Mouse (Mus musculus): Measurements from ENCODE around the gene Cog7. TPM values are rescaled to one million over a fixed set of nuclear protein-coding genes. Genes with fewer than 3 reads are reported as not detected.

Gene Cog7
- polyA plus RNA-seq, 1 experiment from 2014 or later = 21.6 TPM

GRCm38 (mm10) chr7:121966169-121966568, 15.3 kb downstream of the Cog7 start:
- 89% methylated on average over 7 of the region's 7 CpGs for WGBS
- Histone ChIP-seq H3K4me1 (replicated peaks; ENCODE audit: control insufficient read depth, insufficient read depth, low read length) (no peaks in the 10 kb centered on the region), H3K27me3 (ENCODE audit: control insufficient read depth, insufficient read depth, low read length) (no peaks in the 10 kb centered on the region), H3K9me3 (ENCODE audit: control insufficient read depth, low read length) (no peaks in the 10 kb centered on the region), H3K9ac (ENCODE audit: low read depth, low read length) (no peak overlapping the region), H3K4me3 (ENCODE audit: low read depth, low read length) (no peak overlapping the region), H3K36me3 (ENCODE audit: control insufficient read depth, insufficient read depth, low read length) (peaks cover 2% of the 10 kb centered on the region; the same call in 1 of the 2 replicates), H3K27ac (ENCODE audit: low read depth, low read length) (no peak overlapping the region), H3K4me2 (replicated peaks; ENCODE audit: low read depth, low read length) (no peak overlapping the region)
- no peak for DNase-seq (ENCODE audit: low spot score)
- no peak for ATAC-seq (ENCODE audit: low FRiP score)

DNA sequence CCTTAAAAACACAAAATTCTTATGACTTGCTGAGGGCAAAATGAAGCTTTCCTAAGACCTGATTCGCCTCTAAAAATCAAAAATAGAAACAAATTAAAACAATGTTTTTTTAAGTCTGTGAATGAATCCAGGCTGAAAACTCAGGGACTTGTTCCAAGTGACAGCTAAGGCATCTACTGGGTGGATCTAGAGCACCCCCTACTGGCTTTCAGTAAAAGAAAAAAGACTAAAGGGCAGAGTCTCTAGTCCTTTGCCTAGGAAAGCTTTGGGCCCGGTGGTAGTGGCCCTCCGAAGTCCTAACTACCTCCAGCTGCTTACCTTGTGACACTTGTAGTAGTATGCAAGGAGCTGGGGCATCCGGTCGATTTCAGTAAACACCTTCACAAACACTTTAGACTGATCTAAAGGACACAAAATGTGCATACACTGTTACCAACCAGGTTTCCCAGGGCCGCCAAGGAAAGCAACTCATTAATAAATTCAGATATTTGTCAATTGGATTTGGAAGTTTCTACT, 17.6 kb downstream of the Cog7 start:
- no peak overlapping the region for H3K9ac ChIP-seq (ENCODE audit: low read depth, low read length)
- no peaks in the 10 kb centered on the region for H3K4me1 ChIP-seq (replicated peaks; ENCODE audit: control insufficient read depth, insufficient read depth, low read length)
- ATAC-seq (ENCODE audit: low FRiP score) (no peak), DNase-seq (ENCODE audit: low spot score) (peak; percentile 63)
- H3K9me3 ChIP-seq (ENCODE audit: control insufficient read depth, low read length) = no peaks in the 10 kb centered on the region
- H3K4me3 ChIP-seq (ENCODE audit: low read depth, low read length) = no peak overlapping the region
- WGBS = 70% methylated on average over 6 of the region's 6 CpGs
- no peaks in the 10 kb centered on the region; the same call in 1 of the 2 replicates for H3K36me3 ChIP-seq (ENCODE audit: control insufficient read depth, insufficient read depth, low read length)
- H3K27me3 ChIP-seq (ENCODE audit: control insufficient read depth, insufficient read depth, low read length) = no peaks in the 10 kb centered on the region
- no peak overlapping the region for H3K4me2 ChIP-seq (replicated peaks; ENCODE audit: low read depth, low read length)
- no peak overlapping the region for H3K27ac ChIP-seq (ENCODE audit: low read depth, low read length)

GRCm38 (mm10) chr7:121962571-121962959, 18.9 kb downstream of the Cog7 start:
- Histone ChIP-seq H3K4me1 (replicated peaks; ENCODE audit: control insufficient read depth, insufficient read depth, low read length) (no peaks in the 10 kb centered on the region), H3K36me3 (ENCODE audit: control insufficient read depth, insufficient read depth, low read length) (no peaks in the 10 kb centered on the region), H3K27me3 (ENCODE audit: control insufficient read depth, insufficient read depth, low read length) (no peaks in the 10 kb centered on the region), H3K9ac (ENCODE audit: low read depth, low read length) (no peak overlapping the region), H3K4me3 (ENCODE audit: low read depth, low read length) (no peak overlapping the region), H3K4me2 (replicated peaks; ENCODE audit: low read depth, low read length) (no peak overlapping the region), H3K9me3 (ENCODE audit: control insufficient read depth, low read length) (no peaks in the 10 kb centered on the region), H3K27ac (ENCODE audit: low read depth, low read length) (no peak overlapping the region)
- ATAC-seq (ENCODE audit: low FRiP score) (no peak), DNase-seq (ENCODE audit: low spot score) (no peak)
- WGBS = 80% methylated on average over 3 of the region's 3 CpGs

DNA sequence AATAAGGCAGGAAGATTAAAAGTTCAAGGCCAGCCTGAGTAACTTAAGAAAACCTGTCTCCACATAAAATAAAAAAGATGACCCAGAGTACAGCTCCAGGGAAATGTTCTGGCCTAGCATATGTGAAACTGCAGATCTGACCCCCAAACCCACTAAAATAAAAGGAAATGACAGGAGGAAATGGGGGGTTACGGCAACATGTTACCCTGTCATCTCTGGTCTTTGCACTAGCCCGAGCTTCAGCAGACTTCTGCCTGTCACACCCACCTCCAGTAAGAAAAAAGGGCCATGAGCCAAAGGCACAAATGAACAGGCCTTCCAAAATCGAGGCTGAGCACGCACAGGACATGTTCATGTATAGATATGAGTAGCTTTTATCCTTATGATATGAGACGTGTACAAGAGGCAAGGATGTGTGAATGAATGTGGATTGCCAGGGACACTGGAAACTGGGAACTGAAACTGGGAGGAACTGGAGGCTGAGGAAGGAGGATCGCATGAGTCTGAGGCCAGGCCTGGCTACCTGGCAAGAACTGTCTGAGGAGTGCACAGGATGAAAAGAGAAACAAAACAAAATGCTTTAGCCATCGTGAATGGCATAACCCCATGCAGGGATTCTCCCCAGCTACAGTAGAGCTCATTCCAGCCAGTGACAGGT, 19.5 kb downstream of the Cog7 start:
- Histone ChIP-seq H3K4me1 (replicated peaks; ENCODE audit: control insufficient read depth, insufficient read depth, low read length) (no peaks in the 10 kb centered on the region), H3K4me3 (ENCODE audit: low read depth, low read length) (no peak overlapping the region), H3K27ac (ENCODE audit: low read depth, low read length) (no peak overlapping the region), H3K27me3 (ENCODE audit: control insufficient read depth, insufficient read depth, low read length) (no peaks in the 10 kb centered on the region), H3K36me3 (ENCODE audit: control insufficient read depth, insufficient read depth, low read length) (no peaks in the 10 kb centered on the region), H3K9me3 (ENCODE audit: control insufficient read depth, low read length) (no peaks in the 10 kb centered on the region), H3K4me2 (replicated peaks; ENCODE audit: low read depth, low read length) (no peak overlapping the region), H3K9ac (ENCODE audit: low read depth, low read length) (no peak overlapping the region)
- DNase-seq (ENCODE audit: low spot score) = no peak
- 91% methylated on average over 7 of the region's 7 CpGs for WGBS
- ATAC-seq (ENCODE audit: low FRiP score) = no peak

DNA sequence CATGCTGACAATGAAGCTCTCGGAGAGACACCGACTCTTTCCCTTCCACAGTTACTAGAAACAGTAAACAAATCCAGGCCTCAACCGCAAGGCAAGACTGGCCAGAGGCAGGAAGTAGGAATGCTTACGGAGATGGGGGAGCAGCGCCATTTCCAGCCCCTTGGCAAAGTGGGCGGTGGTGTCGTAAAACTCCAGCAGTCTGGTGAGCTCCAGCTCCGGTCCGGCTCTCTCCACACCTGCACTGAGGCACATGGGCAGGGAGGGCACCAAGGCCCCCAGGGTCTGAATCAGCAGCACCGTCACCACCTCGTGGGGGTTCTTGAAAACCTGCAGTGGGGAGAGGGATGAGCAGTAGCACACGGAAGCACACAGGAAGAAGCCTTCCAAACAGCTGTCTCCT, 25.7 kb downstream of the Cog7 start:
- DNase-seq (ENCODE audit: low spot score) (no peak), ATAC-seq (ENCODE audit: low FRiP score) (no peak)
- Histone ChIP-seq H3K4me1 (replicated peaks; ENCODE audit: control insufficient read depth, insufficient read depth, low read length) (no peaks in the 10 kb centered on the region), H3K27me3 (ENCODE audit: control insufficient read depth, insufficient read depth, low read length) (no peaks in the 10 kb centered on the region), H3K9ac (ENCODE audit: low read depth, low read length) (no peak overlapping the region), H3K4me2 (replicated peaks; ENCODE audit: low read depth, low read length) (no peak overlapping the region), H3K4me3 (ENCODE audit: low read depth, low read length) (no peak overlapping the region), H3K36me3 (ENCODE audit: control insufficient read depth, insufficient read depth, low read length) (no peaks in the 10 kb centered on the region), H3K27ac (ENCODE audit: low read depth, low read length) (no peak overlapping the region), H3K9me3 (ENCODE audit: control insufficient read depth, low read length) (no peaks in the 10 kb centered on the region)
- 85% methylated on average over 12 of the region's 12 CpGs for WGBS

DNA sequence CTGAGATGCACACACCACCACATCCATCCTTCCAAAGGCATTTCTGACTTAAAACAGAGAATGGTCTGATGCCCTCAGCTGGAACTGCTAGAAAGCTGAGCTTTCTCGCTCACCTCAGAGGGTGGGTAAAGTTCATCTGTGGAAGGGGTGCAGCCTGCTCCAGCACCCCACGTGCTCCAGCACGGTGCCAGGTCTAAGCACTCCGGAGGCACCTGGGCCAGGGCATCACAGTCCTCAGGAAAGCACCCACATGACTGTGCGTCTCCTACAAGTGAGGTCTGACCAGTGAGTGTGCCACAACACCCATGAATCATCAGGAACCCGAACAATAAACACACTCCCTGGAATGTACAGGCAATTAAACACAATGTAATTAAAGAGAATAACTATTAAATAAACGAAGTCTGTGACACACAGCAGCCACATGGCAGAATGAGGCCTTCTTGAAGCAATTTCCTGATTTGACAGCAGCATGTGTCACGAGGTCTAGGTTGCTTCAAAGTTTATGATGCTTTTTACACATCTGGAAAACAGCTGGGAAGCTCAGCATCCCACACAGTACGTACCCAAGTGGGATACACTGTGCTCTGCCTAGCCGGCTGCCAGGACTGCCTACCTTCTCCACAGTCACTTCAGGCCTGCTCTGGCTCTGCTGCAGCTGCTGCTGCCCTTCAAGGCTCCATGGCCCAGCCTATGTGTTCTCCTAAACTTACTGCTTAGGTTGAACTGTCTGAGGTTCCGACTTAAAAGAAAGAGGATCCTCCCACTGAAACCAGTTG, 26.4 kb downstream of the Cog7 start:
- ATAC-seq (ENCODE audit: low FRiP score) = no peak
- 85% methylated on average over 11 of the region's 11 CpGs for WGBS
- Histone ChIP-seq H3K4me3 (ENCODE audit: low read depth, low read length) (no peak overlapping the region), H3K27ac (ENCODE audit: low read depth, low read length) (no peak overlapping the region), H3K4me1 (replicated peaks; ENCODE audit: control insufficient read depth, insufficient read depth, low read length) (no peaks in the 10 kb centered on the region), H3K36me3 (ENCODE audit: control insufficient read depth, insufficient read depth, low read length) (no peaks in the 10 kb centered on the region), H3K9ac (ENCODE audit: low read depth, low read length) (no peak overlapping the region), H3K9me3 (ENCODE audit: control insufficient read depth, low read length) (no peaks in the 10 kb centered on the region), H3K27me3 (ENCODE audit: control insufficient read depth, insufficient read depth, low read length) (no peaks in the 10 kb centered on the region), H3K4me2 (replicated peaks; ENCODE audit: low read depth, low read length) (no peak overlapping the region)
- no peak for DNase-seq (ENCODE audit: low spot score)

DNA sequence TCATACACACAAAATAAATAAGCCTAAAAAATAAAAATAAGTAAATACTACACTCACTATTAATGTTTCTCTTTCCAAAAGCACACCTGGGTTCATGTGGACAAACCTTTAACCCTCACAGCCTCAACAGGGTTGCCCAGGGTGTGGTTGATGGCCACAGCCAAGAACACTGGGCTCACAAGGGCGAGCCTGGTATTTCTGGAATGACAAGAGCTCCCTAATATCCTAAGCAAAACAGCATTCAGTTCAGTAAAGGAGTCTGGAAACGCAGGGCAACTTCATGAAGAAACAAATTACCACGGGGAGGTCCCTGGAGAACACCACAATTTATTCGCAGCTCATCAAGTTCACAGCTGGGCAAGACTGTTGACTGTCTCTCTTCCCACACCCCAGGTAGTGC, 34.0 kb downstream of the Cog7 start:
- no peak overlapping the region for H3K4me2 ChIP-seq (replicated peaks; ENCODE audit: low read depth, low read length)
- DNase-seq (ENCODE audit: low spot score) (no peak), ATAC-seq (ENCODE audit: low FRiP score) (no peak)
- H3K27me3 ChIP-seq (ENCODE audit: control insufficient read depth, insufficient read depth, low read length) = no peaks in the 10 kb centered on the region
- H3K9ac ChIP-seq (ENCODE audit: low read depth, low read length) = no peak overlapping the region
- no peaks in the 10 kb centered on the region for H3K4me1 ChIP-seq (replicated peaks; ENCODE audit: control insufficient read depth, insufficient read depth, low read length)
- H3K4me3 ChIP-seq (ENCODE audit: low read depth, low read length) = no peak overlapping the region
- 69% methylated on average over 4 of the region's 4 CpGs for WGBS
- H3K36me3 ChIP-seq (ENCODE audit: control insufficient read depth, insufficient read depth, low read length) = peaks cover 3% of the 10 kb centered on the region; the same call in 1 of the 2 replicates
- no peak overlapping the region for H3K27ac ChIP-seq (ENCODE audit: low read depth, low read length)
- no peaks in the 10 kb centered on the region for H3K9me3 ChIP-seq (ENCODE audit: control insufficient read depth, low read length)

DNA sequence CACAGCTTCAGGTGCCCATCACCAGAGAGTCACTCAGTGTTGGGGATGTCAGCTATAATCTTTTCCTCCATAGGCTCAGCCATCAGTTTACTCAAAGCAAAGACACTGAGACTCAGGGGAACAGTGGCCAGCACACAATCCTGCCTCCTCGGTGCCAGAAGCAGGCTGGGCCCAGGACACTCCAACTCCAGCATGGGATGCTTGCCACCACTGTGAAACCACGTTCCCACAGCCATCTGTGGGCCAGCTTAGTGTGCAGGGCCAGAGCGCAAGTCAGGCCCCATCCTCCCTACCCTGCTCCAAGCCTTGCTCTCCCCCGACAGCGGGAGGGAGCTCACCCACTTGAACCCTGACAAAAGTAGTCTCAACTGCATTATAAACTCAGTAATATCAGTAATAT, 35.3 kb downstream of the Cog7 start:
- Histone ChIP-seq H3K27me3 (ENCODE audit: control insufficient read depth, insufficient read depth, low read length) (no peaks in the 10 kb centered on the region), H3K4me2 (replicated peaks; ENCODE audit: low read depth, low read length) (no peak overlapping the region), H3K4me1 (replicated peaks; ENCODE audit: control insufficient read depth, insufficient read depth, low read length) (no peaks in the 10 kb centered on the region), H3K36me3 (ENCODE audit: control insufficient read depth, insufficient read depth, low read length) (peaks cover 4% of the 10 kb centered on the region; the same call in 1 of the 2 replicates), H3K4me3 (ENCODE audit: low read depth, low read length) (no peak overlapping the region), H3K9ac (ENCODE audit: low read depth, low read length) (no peak overlapping the region), H3K9me3 (ENCODE audit: control insufficient read depth, low read length) (no peaks in the 10 kb centered on the region), H3K27ac (ENCODE audit: low read depth, low read length) (no peak overlapping the region)
- WGBS = 91% methylated on average over 5 of the region's 5 CpGs
- DNase-seq (ENCODE audit: low spot score) (no peak), ATAC-seq (ENCODE audit: low FRiP score) (no peak)

DNA sequence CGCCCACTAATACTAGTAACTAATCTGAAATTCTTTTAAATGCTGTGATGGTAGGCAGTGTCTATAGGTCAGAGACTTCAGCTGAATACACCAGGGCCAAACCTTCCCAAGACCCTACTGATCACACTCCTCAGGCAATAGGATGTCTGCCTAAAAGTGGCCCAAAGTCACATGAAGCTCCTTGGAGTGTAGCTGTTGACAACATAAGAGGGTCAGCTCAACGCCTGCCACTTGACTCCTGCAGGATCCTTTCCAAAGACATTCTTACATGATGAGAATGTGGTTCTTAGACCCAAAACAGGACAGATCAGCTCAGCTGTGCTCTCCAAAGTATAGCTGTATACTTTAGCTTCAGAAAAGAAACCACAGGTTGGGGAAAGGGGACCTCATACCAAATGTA, 39.1 kb downstream of the Cog7 start:
- 98% methylated on average over 2 of the region's 2 CpGs for WGBS
- Histone ChIP-seq H3K4me2 (replicated peaks; ENCODE audit: low read depth, low read length) (no peak overlapping the region), H3K9me3 (ENCODE audit: control insufficient read depth, low read length) (no peaks in the 10 kb centered on the region), H3K27me3 (ENCODE audit: control insufficient read depth, insufficient read depth, low read length) (no peaks in the 10 kb centered on the region), H3K4me3 (ENCODE audit: low read depth, low read length) (no peak overlapping the region), H3K9ac (ENCODE audit: low read depth, low read length) (no peak overlapping the region), H3K27ac (ENCODE audit: low read depth, low read length) (no peak overlapping the region), H3K4me1 (replicated peaks; ENCODE audit: control insufficient read depth, insufficient read depth, low read length) (no peaks in the 10 kb centered on the region), H3K36me3 (ENCODE audit: control insufficient read depth, insufficient read depth, low read length) (peaks cover 4% of the 10 kb centered on the region; the same call in 1 of the 2 replicates)
- DNase-seq (ENCODE audit: low spot score) = no peak
- no peak for ATAC-seq (ENCODE audit: low FRiP score)
